Mouse (Mus musculus): ENCODE measurements at regions not wholly inside any gene's neighbourhood (a gene's known extent, or its start where the extent isn't known, plus 50 kb on each side); places are given as distances from the start of the nearest gene placed in this dataset.

- TF ChIP-seq POLR2A (IDR thresholded peaks at IDR 0.05; ENCODE audit: extremely low read depth, insufficient read depth, low read length) (no peak), CTCF (IDR thresholded peaks at IDR 0.05; ENCODE audit: low read depth, low read length) (no peak)
- 92% methylated on average over 17 of the region's 17 CpGs for WGBS
Measured at GRCm38 (mm10) chr2:128514463-128515290, 76.3 kb upstream of the Spdye4c start.

GRCm38 (mm10) chr2:128515701-128516100 lies 75.3 kb upstream of the Spdye4c start:
- no peak for TF ChIP-seq CTCF (IDR thresholded peaks at IDR 0.05; ENCODE audit: low read depth, low read length)
- TF ChIP-seq POLR2A (IDR thresholded peaks at IDR 0.05; ENCODE audit: extremely low read depth, insufficient read depth, low read length) = no peak
- Histone ChIP-seq H3K9ac (ENCODE audit: low read depth, low read length) (no peak overlapping the region), H3K79me2 (ENCODE audit: control insufficient read depth, insufficient read depth, low read length) (no peaks in the 10 kb centered on the region), H3K36me3 (ENCODE audit: control insufficient read depth, insufficient read depth, low read length) (no peaks in the 10 kb centered on the region), H3K4me1 (ENCODE audit: control insufficient read depth, insufficient read depth, low read length) (peaks cover 4% of the 10 kb centered on the region), H3K27me3 (ENCODE audit: control insufficient read depth, insufficient read depth, low read length) (no peaks in the 10 kb centered on the region), H3K27ac (replicated peaks; ENCODE audit: insufficient read depth, low read depth, low read length) (no peak overlapping the region), H3K4me3 (ENCODE audit: insufficient read depth, low read depth, low read length) (no peak overlapping the region)
- WGBS = 80% methylated on average over 5 of the region's 5 CpGs
- DNase-seq (ENCODE audit: extremely low read depth, low read depth, low spot score) = no peak

More at GRCm38 (mm10) chr2:128514463-128515290, 76.3 kb upstream of the Spdye4c start:
- no peak overlapping the region for H3K4me3 ChIP-seq (ENCODE audit: insufficient read depth, low read depth, low read length)
- H3K4me1 ChIP-seq (ENCODE audit: control insufficient read depth, insufficient read depth, low read length) = peaks cover 4% of the 10 kb centered on the region
- H3K27ac ChIP-seq (replicated peaks; ENCODE audit: insufficient read depth, low read depth, low read length) = no peak overlapping the region
- H3K9ac ChIP-seq (ENCODE audit: low read depth, low read length) = no peak overlapping the region
- DNase-seq (ENCODE audit: extremely low read depth, low read depth, low spot score) = no peak
- H3K79me2 ChIP-seq (ENCODE audit: control insufficient read depth, insufficient read depth, low read length) = no peaks in the 10 kb centered on the region
- H3K27me3 ChIP-seq (ENCODE audit: control insufficient read depth, insufficient read depth, low read length) = no peaks in the 10 kb centered on the region
- H3K36me3 ChIP-seq (ENCODE audit: control insufficient read depth, insufficient read depth, low read length) = no peaks in the 10 kb centered on the region

- WGBS = 75% methylated on average over 9 of the region's 9 CpGs
Measured at GRCm38 (mm10) chr2:128516694-128517093, 74.3 kb upstream of the Spdye4c start.

GRCm38 (mm10) chr2:128518142-128518541 lies 72.9 kb upstream of the Spdye4c start:
- Histone ChIP-seq H3K9ac (ENCODE audit: low read depth, low read length) (no peak overlapping the region), H3K27me3 (ENCODE audit: control insufficient read depth, insufficient read depth, low read length) (no peaks in the 10 kb centered on the region), H3K79me2 (ENCODE audit: control insufficient read depth, insufficient read depth, low read length) (no peaks in the 10 kb centered on the region), H3K4me3 (ENCODE audit: insufficient read depth, low read depth, low read length) (no peak overlapping the region), H3K36me3 (ENCODE audit: control insufficient read depth, insufficient read depth, low read length) (no peaks in the 10 kb centered on the region), H3K27ac (replicated peaks; ENCODE audit: insufficient read depth, low read depth, low read length) (no peak overlapping the region), H3K4me1 (ENCODE audit: control insufficient read depth, insufficient read depth, low read length) (no peaks in the 10 kb centered on the region)
- DNase-seq (ENCODE audit: extremely low read depth, low read depth, low spot score) = no peak
- 92% methylated on average over 3 of the region's 3 CpGs for WGBS
- TF ChIP-seq CTCF (IDR thresholded peaks at IDR 0.05; ENCODE audit: low read depth, low read length) (no peak), POLR2A (IDR thresholded peaks at IDR 0.05; ENCODE audit: extremely low read depth, insufficient read depth, low read length) (no peak)

More at GRCm38 (mm10) chr2:128516694-128517093, 74.3 kb upstream of the Spdye4c start:
- no peak overlapping the region for H3K27ac ChIP-seq (replicated peaks; ENCODE audit: insufficient read depth, low read depth, low read length)
- H3K4me1 ChIP-seq (ENCODE audit: control insufficient read depth, insufficient read depth, low read length) = peaks cover 4% of the 10 kb centered on the region
- DNase-seq (ENCODE audit: extremely low read depth, low read depth, low spot score) = no peak
- H3K79me2 ChIP-seq (ENCODE audit: control insufficient read depth, insufficient read depth, low read length) = no peaks in the 10 kb centered on the region
- no peak for TF ChIP-seq CTCF (IDR thresholded peaks at IDR 0.05; ENCODE audit: low read depth, low read length)
- TF ChIP-seq POLR2A (IDR thresholded peaks at IDR 0.05; ENCODE audit: extremely low read depth, insufficient read depth, low read length) = no peak
- H3K9ac ChIP-seq (ENCODE audit: low read depth, low read length) = no peak overlapping the region
- no peak overlapping the region for H3K4me3 ChIP-seq (ENCODE audit: insufficient read depth, low read depth, low read length)
- H3K36me3 ChIP-seq (ENCODE audit: control insufficient read depth, insufficient read depth, low read length) = no peaks in the 10 kb centered on the region
- no peaks in the 10 kb centered on the region for H3K27me3 ChIP-seq (ENCODE audit: control insufficient read depth, insufficient read depth, low read length)

- 69% methylated on average over 4 of the region's 4 CpGs for WGBS
- no peak overlapping the region for H3K27ac ChIP-seq (replicated peaks; ENCODE audit: insufficient read depth, low read depth, low read length)
- H3K79me2 ChIP-seq (ENCODE audit: control insufficient read depth, insufficient read depth, low read length) = no peaks in the 10 kb centered on the region
- DNase-seq (ENCODE audit: extremely low read depth, low read depth, low spot score) = no peak
- no peaks in the 10 kb centered on the region for H3K27me3 ChIP-seq (ENCODE audit: control insufficient read depth, insufficient read depth, low read length)
- no peaks in the 10 kb centered on the region for H3K36me3 ChIP-seq (ENCODE audit: control insufficient read depth, insufficient read depth, low read length)
- no peaks in the 10 kb centered on the region for H3K4me1 ChIP-seq (ENCODE audit: control insufficient read depth, insufficient read depth, low read length)
- H3K9ac ChIP-seq (ENCODE audit: low read depth, low read length) = no peak overlapping the region
- TF ChIP-seq CTCF (IDR thresholded peaks at IDR 0.05; ENCODE audit: low read depth, low read length) (no peak), POLR2A (IDR thresholded peaks at IDR 0.05; ENCODE audit: extremely low read depth, insufficient read depth, low read length) (no peak)
- no peak overlapping the region for H3K4me3 ChIP-seq (ENCODE audit: insufficient read depth, low read depth, low read length)
Measured at GRCm38 (mm10) chr2:128521701-128522443, 69.1 kb upstream of the Spdye4c start.
